Mouse (Mus musculus): ENCODE data around the gene Ubox5.

DNA sequence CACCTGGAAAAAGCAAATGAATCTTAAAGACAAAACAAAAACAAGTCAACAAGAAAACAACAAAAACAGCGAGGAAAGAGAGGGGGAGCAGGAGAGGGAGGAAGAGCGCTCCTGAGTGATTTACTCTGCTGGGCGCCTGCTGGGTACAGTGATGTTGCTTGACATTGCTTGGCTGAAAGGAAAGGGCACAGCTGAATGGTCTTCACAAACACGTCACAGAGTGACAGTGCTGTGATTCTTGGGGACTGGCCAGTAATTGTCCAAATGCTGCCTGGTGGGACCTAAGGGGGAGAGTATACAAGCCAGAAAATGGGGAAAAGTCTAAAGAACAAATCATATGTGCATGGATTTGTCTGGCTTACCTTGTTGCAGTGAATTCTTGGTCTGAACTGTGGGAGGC lies 27.6 kb downstream of the Ubox5 start:
- TF ChIP-seq BHLHE40 (IDR thresholded peaks at IDR 0.05; ENCODE audit: low read depth, low read length) (no peak), EP300 (IDR thresholded peaks at IDR 0.05; ENCODE audit: low read length) (no peak), TBP (conservative IDR thresholded peaks at IDR 0.05; ENCODE audit: low read depth, low read length) (no peak), RAD21 (IDR thresholded peaks at IDR 0.05; ENCODE audit: low read depth, low read length) (no peak), POLR2A (IDR thresholded peaks at IDR 0.05; ENCODE audit: low read depth, low read length) (no peak), SIN3A (IDR thresholded peaks at IDR 0.05; ENCODE audit: low read length) (no peak), USF2 (conservative IDR thresholded peaks at IDR 0.05; ENCODE audit: low read depth, low read length) (no peak), MAZ (IDR thresholded peaks at IDR 0.05; ENCODE audit: low read depth, low read length) (no peak), CHD1 (IDR thresholded peaks at IDR 0.05; ENCODE audit: low read depth, low read length) (no peak), CTCF (conservative IDR thresholded peaks at IDR 0.05 in 1 of 2, IDR thresholded peaks at IDR 0.05 in 1 of 2; ENCODE audit: low read depth in 2 of 2, low read length in 2 of 2) (no peak), MAX (IDR thresholded peaks at IDR 0.05; ENCODE audit: low read length) (no peak)
